Mouse (Mus musculus): ENCODE results near the gene Myo9b.

DNA sequence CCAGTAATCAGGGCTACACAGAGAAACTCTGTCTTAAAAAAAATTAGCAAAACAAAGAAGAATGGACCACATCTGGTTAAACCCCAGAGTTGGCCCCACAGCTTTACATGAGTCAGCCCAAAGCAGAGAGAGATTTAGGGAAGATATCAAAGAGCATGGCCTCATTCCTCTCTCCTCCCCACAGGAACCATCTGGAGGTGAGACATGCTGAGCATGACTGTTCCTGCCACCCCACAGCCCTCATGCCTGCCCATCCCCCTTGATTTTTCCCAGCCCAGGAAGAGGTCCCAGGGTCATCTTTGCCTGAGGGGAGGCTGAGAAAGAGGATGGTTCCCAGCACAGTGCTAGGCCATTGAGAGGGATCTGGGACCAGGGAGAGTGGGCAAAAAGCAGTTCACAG, 95.9 kb downstream of the Myo9b start:
- TF ChIP-seq CTCF (IDR thresholded peaks at IDR 0.05; ENCODE audit: low read depth, low read length) (no peak), POLR2A (IDR thresholded peaks at IDR 0.05; ENCODE audit: extremely low read depth, insufficient read depth, low read length) (no peak)
